Mouse (Mus musculus): ENCODE results near the gene Zfp697.

Zfp697 gene

GRCm38 (mm10) chr3:98368776-98369175 is 13.5 kb upstream of the Zfp697 start:
- DNase-seq (ENCODE audit: low spot score in 2 of 2), result no peak

- DNase-seq (ENCODE audit: low spot score in 2 of 2), result no peak
Measured at GRCm38 (mm10) chr3:98374062-98374719, 8.1 kb upstream of the Zfp697 start.

GRCm38 (mm10) chr3:98374980-98375379 is 7.3 kb upstream of the Zfp697 start:
- no peak for DNase-seq (ENCODE audit: low spot score in 2 of 2)

- no peak for DNase-seq (ENCODE audit: low spot score in 2 of 2)
Measured at GRCm38 (mm10) chr3:98378267-98378666, 4.0 kb upstream of the Zfp697 start.

GRCm38 (mm10) chr3:98379236-98379635 is 3.0 kb upstream of the Zfp697 start:
- DNase-seq (ENCODE audit: low spot score in 2 of 2), result no peak

GRCm38 (mm10) chr3:98381677-98382245 is 500 bp upstream of the Zfp697 start:
- no peak for DNase-seq (ENCODE audit: low spot score in 2 of 2)

GRCm38 (mm10) chr3:98383024-98383790 is 946 bp downstream of the Zfp697 start:
- DNase-seq (ENCODE audit: low spot score in 2 of 2), result no peak

- DNase-seq (ENCODE audit: low spot score in 2 of 2), result peak; percentile 60 to 65
Measured at GRCm38 (mm10) chr3:98387086-98387485, 4.8 kb downstream of the Zfp697 start.

- no peak for DNase-seq (ENCODE audit: low spot score in 2 of 2)
Measured at GRCm38 (mm10) chr3:98387756-98388155, 5.5 kb downstream of the Zfp697 start.

- no peak for DNase-seq (ENCODE audit: low spot score in 2 of 2)
Measured at GRCm38 (mm10) chr3:98389305-98389704, 7.0 kb downstream of the Zfp697 start.

- DNase-seq (ENCODE audit: low spot score in 2 of 2), result peak in 1 of 2 experiments; percentile 28
Measured at GRCm38 (mm10) chr3:98404268-98404895, 22.1 kb downstream of the Zfp697 start.

GRCm38 (mm10) chr3:98405877-98406276 is 23.6 kb downstream of the Zfp697 start:
- peak in 1 of 2 experiments; percentile 21 for DNase-seq (ENCODE audit: low spot score in 2 of 2)

GRCm38 (mm10) chr3:98406569-98407144 is 24.4 kb downstream of the Zfp697 start:
- peak in 1 of 2 experiments; percentile 31 for DNase-seq (ENCODE audit: low spot score in 2 of 2)

GRCm38 (mm10) chr3:98407261-98407780 is 25.1 kb downstream of the Zfp697 start:
- peak in 1 of 2 experiments; percentile 18 for DNase-seq (ENCODE audit: low spot score in 2 of 2)

GRCm38 (mm10) chr3:98410619-98411580 is 28.6 kb downstream of the Zfp697 start:
- DNase-seq (ENCODE audit: low spot score in 2 of 2), result peak in 1 of 2 experiments; percentile 10

GRCm38 (mm10) chr3:98413733-98414132 is 31.5 kb downstream of the Zfp697 start:
- DNase-seq (ENCODE audit: low spot score in 2 of 2), result peak in 1 of 2 experiments; percentile 9

GRCm38 (mm10) chr3:98414296-98414695 is 32.0 kb downstream of the Zfp697 start:
- DNase-seq (ENCODE audit: low spot score in 2 of 2), result peak in 1 of 2 experiments; percentile 28

- no peak for DNase-seq (ENCODE audit: low spot score in 2 of 2)
Measured at GRCm38 (mm10) chr3:98416426-98417250, 34.4 kb downstream of the Zfp697 start.

GRCm38 (mm10) chr3:98417328-98417727 is 35.1 kb downstream of the Zfp697 start:
- peak; percentile 92 to 93 for DNase-seq (ENCODE audit: low spot score in 2 of 2)
